Mouse (Mus musculus) adipocyte (in vitro differentiated cells): ENCODE measurements around the gene Exosc1.
A peak's percentile ranks its signal among the peaks of the same experiment; 100 is the strongest.

Experiments used
- DNase-seq: peaks from one replicate; pipeline ENCODE4 v3.0.0-alpha.2; 2016; ENCODE audit warnings: low spot score

Gene Exosc1

DNA sequence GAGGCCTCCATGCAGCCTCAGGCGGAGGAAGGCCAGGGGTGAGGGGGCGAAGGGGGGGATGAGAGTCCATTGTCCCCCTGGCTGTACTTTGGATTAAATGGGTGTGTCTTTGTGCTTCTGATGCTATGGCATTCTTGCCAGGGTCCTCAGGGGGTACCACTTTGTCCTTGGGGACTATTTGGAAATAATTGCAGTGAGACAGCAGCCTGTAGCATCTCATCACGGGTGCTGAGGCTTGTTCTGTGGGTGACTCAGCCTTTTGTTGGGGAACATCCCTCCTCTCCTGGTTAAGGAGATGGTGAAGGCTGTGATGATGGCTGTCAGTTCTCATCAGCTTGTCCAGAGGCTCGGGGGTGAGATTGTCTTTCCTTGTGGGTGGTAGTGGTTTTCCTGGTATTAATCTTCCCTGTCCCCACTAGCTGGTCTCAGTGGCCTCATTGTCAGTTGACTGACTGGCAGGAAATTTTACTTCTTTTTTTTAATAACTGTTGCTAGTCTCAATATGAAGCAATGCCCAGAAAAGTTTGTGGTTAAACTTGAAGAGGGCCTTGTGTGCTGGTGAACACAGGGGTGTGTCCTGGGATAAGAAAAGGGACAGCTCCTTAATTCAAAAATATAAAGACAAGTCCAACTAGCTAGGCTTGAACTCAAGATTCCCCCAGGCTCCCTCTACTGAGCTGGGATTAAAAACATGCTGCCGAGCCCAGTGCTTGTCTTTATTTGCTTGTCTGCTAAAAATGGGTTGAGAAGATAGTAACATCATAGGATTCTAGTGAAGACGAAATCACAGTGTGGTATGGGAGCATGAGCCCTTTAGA is 19.2 kb downstream of the Exosc1 start:
- no peak for DNase-seq

DNA sequence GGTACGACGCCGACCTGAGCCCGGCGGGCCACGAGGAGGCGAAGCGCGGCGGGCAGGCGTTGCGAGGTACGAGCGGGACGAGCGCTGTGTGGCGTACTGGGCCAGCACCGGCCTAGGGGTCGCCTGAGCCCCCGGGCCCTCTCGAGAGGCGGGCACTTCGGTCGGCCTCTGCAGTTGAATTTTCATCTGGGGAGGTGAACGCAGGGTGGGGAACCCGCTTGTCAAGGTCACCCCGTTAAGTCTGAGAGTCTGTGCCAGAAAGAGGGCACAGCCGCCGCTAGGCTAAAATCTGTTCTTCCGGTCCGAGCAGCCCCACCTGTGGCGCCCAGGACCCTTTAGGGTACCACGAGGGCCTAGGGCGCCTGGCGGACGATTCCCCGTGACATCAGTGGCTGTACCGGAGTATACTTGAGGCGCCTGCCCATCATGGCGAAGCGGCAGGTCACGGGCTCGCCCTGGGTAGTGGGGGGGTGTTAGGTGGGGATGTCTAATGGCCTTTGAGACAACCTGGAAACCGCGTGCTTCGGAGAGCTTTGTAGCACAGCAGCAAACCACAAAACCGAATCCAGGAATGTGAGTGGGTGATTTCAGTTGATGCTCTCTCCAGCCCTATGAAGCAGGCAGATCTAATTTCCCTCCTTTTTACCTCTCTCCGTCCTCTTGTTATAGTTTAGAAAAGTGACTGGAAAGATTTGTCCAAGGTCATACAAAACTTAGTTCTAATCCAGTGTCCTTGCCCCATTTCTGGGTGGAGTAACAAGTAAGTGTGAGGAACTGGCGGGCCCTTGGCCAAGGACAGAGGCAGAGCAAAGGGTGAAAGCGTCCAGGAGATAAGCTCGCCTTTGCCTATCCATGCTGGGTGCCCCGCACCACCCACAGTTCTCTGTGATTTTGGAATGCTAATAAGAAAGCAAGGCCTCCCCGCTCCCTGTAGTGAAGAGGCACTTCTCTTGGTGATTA is 20.8 kb downstream of the Exosc1 start:
- peak; percentile 61 for DNase-seq

DNA sequence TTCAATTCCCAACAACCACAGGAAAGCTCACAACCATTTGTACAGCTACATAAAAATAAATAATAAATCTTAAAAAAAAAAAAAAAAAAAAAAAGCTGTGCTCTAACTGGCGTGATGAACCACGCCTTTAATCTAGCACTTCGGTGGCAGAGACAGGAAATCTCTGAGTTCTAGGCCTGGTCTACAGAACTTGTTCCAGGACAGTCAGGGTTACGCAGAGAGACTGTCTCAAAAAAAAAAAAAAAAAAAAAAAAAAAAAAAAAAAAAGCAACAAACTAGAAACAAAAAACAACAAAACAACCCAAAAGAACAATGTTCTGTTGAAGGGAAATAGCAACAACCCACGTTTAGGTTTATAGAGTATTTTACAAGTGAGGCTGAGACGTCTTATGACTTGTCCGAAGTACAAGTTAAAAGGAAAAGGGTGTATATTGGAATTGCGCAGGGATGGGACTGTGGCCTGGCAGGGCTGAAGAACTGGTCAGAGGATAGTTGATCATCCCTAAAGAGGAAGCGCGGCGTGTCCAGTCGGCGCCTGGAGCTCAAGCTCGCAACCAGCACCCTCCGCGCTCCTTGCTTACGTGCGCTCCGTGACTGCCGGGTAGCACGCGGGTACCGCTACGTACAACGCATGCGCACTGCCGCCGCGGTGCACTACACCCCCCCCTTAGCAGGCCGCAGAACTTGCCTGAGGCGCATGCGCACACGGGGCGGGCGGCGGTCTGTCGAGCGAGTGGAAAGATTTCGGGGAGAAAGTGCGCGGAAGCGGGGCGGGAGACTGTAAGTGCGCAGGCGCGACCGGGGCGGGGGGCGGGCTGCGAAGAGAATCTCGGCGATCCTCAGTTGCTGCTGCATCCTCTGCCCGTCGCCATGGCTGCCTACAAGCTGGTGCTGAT is 21.8 kb downstream of the Exosc1 start, which contains the start of gene Pgam1:
Gene Pgam1, plus strand, starts transcription at position 746 of the 896 bp plus-strand sequence.
- peak; percentile 100 for DNase-seq

- no peak for DNase-seq
Measured at GRCm38 (mm10) chr19:41910396-41910795, 22.8 kb downstream of the Exosc1 start.

- peak; percentile 53 for DNase-seq
Measured at GRCm38 (mm10) chr19:41908736-41909135, 24.5 kb downstream of the Exosc1 start.

DNA sequence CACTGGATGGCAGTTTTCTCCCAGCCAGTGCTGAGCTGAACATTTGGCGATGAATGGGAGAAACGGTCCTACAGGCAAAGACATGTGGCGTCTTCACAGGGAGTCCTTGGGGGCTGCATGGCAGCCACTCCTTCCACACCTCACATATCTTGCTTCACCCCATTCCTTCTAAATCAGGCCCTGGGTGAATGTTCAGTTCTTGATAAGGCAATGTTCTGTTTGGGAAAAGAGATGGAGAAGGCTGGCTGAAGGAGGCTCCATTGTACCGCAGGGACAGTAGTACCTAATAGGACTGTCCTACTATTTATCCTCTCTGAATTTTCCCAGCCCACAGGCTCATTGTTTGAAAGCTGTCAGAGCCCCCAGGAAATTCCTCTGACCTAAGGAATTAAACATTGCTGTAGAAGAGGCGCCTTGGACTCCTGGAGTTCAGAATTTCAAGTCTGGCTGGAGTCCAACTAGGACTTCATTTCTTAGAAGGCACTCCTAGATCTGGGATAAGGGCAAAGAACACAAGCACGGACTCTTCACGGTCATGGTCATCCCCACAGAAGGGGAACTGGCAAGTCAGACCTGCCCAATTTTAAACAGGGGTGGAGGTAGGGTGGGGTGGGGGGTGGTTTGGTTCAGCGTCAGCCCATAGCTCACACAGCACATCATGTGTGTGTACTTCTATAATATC is 26.0 kb downstream of the Exosc1 start:
- DNase-seq: peak; percentile 49

- no peak for DNase-seq
Measured at GRCm38 (mm10) chr19:41906311-41907078, 26.7 kb downstream of the Exosc1 start.

DNA sequence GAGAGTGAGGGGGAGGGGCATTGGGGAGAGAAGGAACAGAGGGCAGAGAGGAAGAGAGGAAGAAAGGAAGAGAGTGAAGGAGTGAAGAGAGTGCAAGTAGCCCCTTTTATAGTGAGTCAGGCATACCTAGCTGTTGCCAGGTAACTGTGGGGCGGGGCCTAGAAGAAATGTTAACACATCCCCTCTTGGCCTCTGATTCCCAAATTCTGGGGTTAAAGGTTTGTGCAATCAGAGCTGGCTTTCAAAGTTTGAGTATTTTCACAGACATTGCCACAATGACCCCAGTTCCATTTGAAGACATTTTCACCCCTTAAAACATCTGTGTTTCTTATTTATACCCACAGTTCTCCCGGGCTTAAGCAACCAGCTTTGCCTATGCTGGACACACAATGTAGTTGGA is 28.0 kb downstream of the Exosc1 start:
- DNase-seq: no peak

- DNase-seq: no peak
Measured at GRCm38 (mm10) chr19:41902848-41903593, 30.2 kb downstream of the Exosc1 start.

- no peak for DNase-seq
Measured at GRCm38 (mm10) chr19:41901696-41902095, 31.5 kb downstream of the Exosc1 start.

DNA sequence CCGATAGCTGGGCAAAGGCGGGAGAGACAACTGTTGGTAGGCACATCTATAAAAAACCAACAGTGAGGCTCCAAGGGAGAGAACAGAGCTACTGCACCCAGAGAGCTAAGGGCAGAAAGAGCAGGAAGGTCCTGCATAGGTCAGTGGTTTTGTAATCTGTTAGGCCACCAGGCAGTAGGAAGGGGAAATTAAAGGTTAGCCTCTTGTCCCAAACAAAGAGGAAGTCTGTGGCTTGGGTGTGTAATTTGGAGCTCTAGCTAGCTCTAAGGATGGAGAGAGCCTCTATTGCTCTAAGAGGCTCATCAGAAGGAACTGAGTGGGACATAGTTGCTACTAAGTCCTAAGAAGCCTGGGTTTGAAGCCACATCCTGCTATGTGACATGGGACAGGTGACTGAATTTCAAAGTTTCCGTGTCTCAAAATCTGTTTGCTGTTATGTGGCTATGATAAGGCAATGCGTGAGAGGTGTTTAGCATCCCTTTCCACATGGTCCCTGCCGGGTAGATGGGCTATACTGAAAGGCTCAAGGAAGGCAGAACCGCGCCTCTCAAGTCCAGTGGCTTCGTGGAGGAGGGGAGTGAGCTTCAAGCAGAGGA is 32.6 kb downstream of the Exosc1 start:
- no peak for DNase-seq

- DNase-seq: peak; percentile 64
Measured at GRCm38 (mm10) chr19:41898860-41899259, 34.4 kb downstream of the Exosc1 start.

GRCm38 (mm10) chr19:41896319-41896711 is 36.9 kb downstream of the Exosc1 start:
- DNase-seq: no peak

- DNase-seq: peak; percentile 94
Measured at GRCm38 (mm10) chr19:41895460-41896318, 37.5 kb downstream of the Exosc1 start, which contains the start of gene Rrp12. Gene Rrp12 (minus strand): TSS chr19:41896173.

GRCm38 (mm10) chr19:41894959-41895358 is 38.3 kb downstream of the Exosc1 start:
- no peak for DNase-seq

DNA sequence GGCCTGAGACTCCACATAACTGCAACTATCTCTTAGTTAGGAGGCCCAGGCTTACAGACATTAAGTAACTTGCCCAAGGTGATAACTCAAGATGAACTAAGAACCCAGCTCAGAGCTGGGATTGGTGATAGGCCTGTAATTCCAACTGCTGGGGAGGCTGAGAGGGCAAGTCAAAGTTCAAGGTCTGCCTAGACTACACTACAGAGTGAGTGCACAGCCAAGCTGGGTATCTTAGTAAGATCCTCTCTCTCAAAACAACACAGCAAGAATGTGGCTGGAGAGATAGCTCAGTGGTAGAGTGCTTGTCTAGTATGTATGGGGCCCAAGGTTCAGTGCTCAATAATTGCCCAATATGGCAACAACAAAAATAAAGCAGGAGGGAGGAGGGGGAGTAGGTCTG is 45.0 kb downstream of the Exosc1 start:
- DNase-seq: no peak

GRCm38 (mm10) chr19:41883882-41884281 is 49.3 kb downstream of the Exosc1 start:
- DNase-seq: no peak

GRCm38 (mm10) chr19:41881842-41882241 is 51.4 kb downstream of the Exosc1 start:
- DNase-seq: no peak
